Mouse (Mus musculus) neural tube, embryonic 11.5 days (tissue): ENCODE results near the gene Tnc. TPM values are rescaled to one million over a fixed set of nuclear protein-coding genes. Genes with fewer than 3 reads are reported as not detected.
"Not testable (repeated sequence)": the region's sequence is repeated elsewhere in the genome, so short reads cannot be mapped to it uniquely, and the experiment has no call there.

Experiments used
- ATAC-seq: fragments of 200-750 bp; cut with Nextera tagmentation; 2 replicates; pipeline ENCODE4 v1.8.0; 2017; ENCODE audit warnings: moderate number of reproducible peaks, mild to moderate bottlenecking, moderate TSS enrichment, moderate library complexity; ENCODE audit not compliant: insufficient read depth, low FRiP score, low TSS enrichment
- DNase-seq: peaks from one replicate; pipeline ENCODE4 v3.0.0-alpha.2; 2015; ENCODE audit warnings: low spot score
- H3K27ac ChIP-seq: fragments of 300-500 bp; sonication (generic); 2 replicates; pipeline ENCODE4 v1.5.1; 2014; ENCODE audit warnings: low read depth, mild to moderate bottlenecking, low read length
- H3K27me3 ChIP-seq: fragments of 300-500 bp; sonication (generic); 2 replicates; pipeline ENCODE4 v1.6.1; 2014; ENCODE audit warnings: mild to moderate bottlenecking, low read length, mixed read lengths; ENCODE audit not compliant: control insufficient read depth, insufficient read depth
- H3K36me3 ChIP-seq: fragments of 300-500 bp; sonication (generic); 2 replicates; pipeline ENCODE4 v1.6.1; 2014; ENCODE audit warnings: mild to moderate bottlenecking, low read length, moderate library complexity, mixed read lengths; ENCODE audit not compliant: control insufficient read depth, insufficient read depth
- H3K4me1 ChIP-seq: fragments of 300-500 bp; sonication (generic); 2 replicates; pipeline ENCODE4 v1.6.1; 2014; ENCODE audit warnings: low read length, mixed read lengths; ENCODE audit not compliant: control insufficient read depth, insufficient read depth
- H3K4me2 ChIP-seq: fragments of 300-500 bp; sonication (generic); 2 replicates; pipeline ENCODE4 v1.6.1; 2014; ENCODE audit warnings: low read depth, mild to moderate bottlenecking, moderate library complexity
- H3K4me3 ChIP-seq: fragments of 300-500 bp; sonication (generic); 2 replicates; pipeline ENCODE4 v1.5.1; 2014; ENCODE audit warnings: low read depth, low read length
- H3K9ac ChIP-seq: fragments of 300-500 bp; sonication (generic); 2 replicates; pipeline ENCODE4 v1.6.1; 2014; ENCODE audit warnings: mild to moderate bottlenecking, low read length
- H3K9me3 ChIP-seq: fragments of 300-500 bp; sonication (generic); 2 replicates; pipeline ENCODE4 v1.6.1; 2016; ENCODE audit warnings: low read length; ENCODE audit not compliant: control insufficient read depth
- WGBS: fragments of 180-500 bp; shearing (Covaris S2); extraction: QIAGEN DNeasy Blood & Tissue Kit; methylation state at CpG from one replicate; pipeline ENCODE4 v1.1.7; 2014; 5-methylcytosine and 5-hydroxymethylcytosine counted together
- polyA plus RNA-seq: library from polyadenylated mRNA; unstranded; fragments of >200 nt; fragmentation: Nextera tagmentation; extraction: Ambion mirVana; gene quantifications from 2 replicates; pipeline ENCODE4 v1.2.1, GENCODE M21; 2014

The Tnc gene
- polyA plus RNA-seq, 1 experiment from 2014 or later, result 7.2 TPM

- WGBS, result 94% methylated on average over 3 of the region's 3 CpGs
- ATAC-seq, result no peak
Observed at GRCm38 (mm10) chr4:63969891-63970290, 76.9 kb downstream of the Tnc start.

GRCm38 (mm10) chr4:63963410-63963809, 83.4 kb downstream of the Tnc start:
- H3K9me3 ChIP-seq, result no peaks in the 10 kb centered on the region
- H3K9ac ChIP-seq, result no peak overlapping the region
- no peaks in the 10 kb centered on the region for H3K36me3 ChIP-seq
- no peaks in the 10 kb centered on the region for H3K4me1 ChIP-seq
- ATAC-seq, result no peak
- H3K4me2 ChIP-seq, result no peak overlapping the region
- no peak for DNase-seq
- WGBS, result 50% methylated on average over 1 of the region's 1 CpGs
- H3K4me3 ChIP-seq, result no peak overlapping the region
- no peaks in the 10 kb centered on the region for H3K27me3 ChIP-seq
- no peak overlapping the region for H3K27ac ChIP-seq

More at GRCm38 (mm10) chr4:63969891-63970290, 76.9 kb downstream of the Tnc start:
- Histone ChIP-seq H3K4me3 (no peak overlapping the region), H3K27me3 (no peaks in the 10 kb centered on the region), H3K4me2 (no peak overlapping the region), H3K36me3 (no peaks in the 10 kb centered on the region), H3K9ac (no peak overlapping the region), H3K9me3 (no peaks in the 10 kb centered on the region), H3K4me1 (no peaks in the 10 kb centered on the region), H3K27ac (no peak overlapping the region)
- DNase-seq, result no peak

GRCm38 (mm10) chr4:63961858-63962468, 84.9 kb downstream of the Tnc start:
- Histone ChIP-seq H3K36me3 (no peaks in the 10 kb centered on the region), H3K27me3 (no peaks in the 10 kb centered on the region), H3K4me1 (no peaks in the 10 kb centered on the region), H3K4me2 (no peak overlapping the region), H3K27ac (no peak overlapping the region), H3K4me3 (no peak overlapping the region), H3K9ac (no peak overlapping the region), H3K9me3 (no peaks in the 10 kb centered on the region)
- WGBS, result 94% methylated on average over 5 of the region's 5 CpGs
- ATAC-seq (no peak), DNase-seq (no peak)

DNA sequence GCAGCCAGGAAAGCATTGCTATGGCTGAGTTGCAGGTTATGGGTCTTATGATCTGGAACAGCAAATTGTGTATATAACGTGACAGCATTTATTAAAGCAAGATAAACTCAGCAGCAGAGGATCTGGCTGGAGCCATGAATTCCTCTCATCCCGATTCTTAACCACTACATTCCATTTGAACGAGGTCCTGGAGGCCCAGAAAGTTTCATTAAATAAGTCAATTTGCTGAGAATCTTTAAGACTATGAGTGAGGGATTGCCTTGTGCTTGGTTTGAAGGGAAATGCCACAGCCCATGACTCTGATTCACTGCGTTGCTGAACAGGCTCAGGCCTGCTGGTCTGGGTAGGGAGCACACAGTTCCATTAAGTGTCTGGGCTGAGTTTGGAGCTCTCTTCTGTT, 88.2 kb downstream of the Tnc start:
- no peaks in the 10 kb centered on the region for H3K27me3 ChIP-seq
- no peak overlapping the region for H3K27ac ChIP-seq
- H3K9ac ChIP-seq, result no peak overlapping the region
- no peak overlapping the region for H3K4me3 ChIP-seq
- no peak overlapping the region for H3K4me2 ChIP-seq
- WGBS, result 89% methylated on average over 4 of the region's 4 CpGs
- H3K9me3 ChIP-seq, result no peaks in the 10 kb centered on the region
- ATAC-seq, result no peak
- no peaks in the 10 kb centered on the region for H3K36me3 ChIP-seq
- DNase-seq, result no peak
- H3K4me1 ChIP-seq, result no peaks in the 10 kb centered on the region

GRCm38 (mm10) chr4:63950054-63950453, 96.8 kb downstream of the Tnc start:
- ATAC-seq (no peak), DNase-seq (no peak)
- Histone ChIP-seq H3K27me3 (no peaks in the 10 kb centered on the region), H3K9ac (no peak overlapping the region), H3K4me3 (no peak overlapping the region), H3K9me3 (no peaks in the 10 kb centered on the region), H3K4me1 (no peaks in the 10 kb centered on the region), H3K4me2 (no peak overlapping the region), H3K27ac (no peak overlapping the region), H3K36me3 (no peaks in the 10 kb centered on the region)
- WGBS, result 87% methylated on average over 9 of the region's 9 CpGs

- not testable (repeated sequence) for H3K27ac ChIP-seq, H3K4me3 ChIP-seq, H3K4me2 ChIP-seq, H3K27me3 ChIP-seq, H3K36me3 ChIP-seq, H3K4me1 ChIP-seq, ATAC-seq, H3K9ac ChIP-seq, H3K9me3 ChIP-seq, DNase-seq
- WGBS, result 86% methylated on average over 5 of the region's 5 CpGs
Observed at GRCm38 (mm10) chr4:63948688-63949073, 98.1 kb downstream of the Tnc start.

DNA sequence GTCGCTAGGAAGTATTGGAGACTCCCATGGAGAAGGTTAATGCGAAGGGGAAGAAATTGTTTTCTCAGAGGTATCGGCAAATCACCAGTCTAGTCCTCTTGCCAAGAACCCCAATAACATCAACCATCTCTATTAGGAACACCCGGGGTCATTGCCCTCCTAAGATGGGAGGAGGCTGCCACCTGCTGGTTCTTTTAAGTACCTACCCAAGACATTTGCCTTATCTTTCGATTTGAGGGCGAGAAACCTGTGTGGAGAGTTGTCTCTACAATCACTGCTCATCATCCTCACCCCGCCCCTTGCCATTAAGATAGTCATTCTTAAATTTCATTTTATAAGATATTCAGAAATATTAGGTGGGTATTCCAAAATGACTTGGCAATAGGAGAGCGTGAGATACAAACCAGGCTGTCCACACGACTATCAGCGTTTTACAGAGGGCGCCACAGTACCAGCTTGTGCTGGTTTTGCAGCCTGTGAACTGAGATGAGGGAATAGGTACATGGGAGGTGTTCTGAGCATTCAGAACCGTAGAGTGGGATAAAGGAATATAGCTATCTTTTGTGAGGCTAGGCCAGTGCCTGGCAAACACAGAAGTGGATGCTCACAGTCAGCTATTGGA, 98.6 kb downstream of the Tnc start:
- H3K4me3 ChIP-seq, result no peak overlapping the region
- 44% methylated on average over 12 of the region's 12 CpGs for WGBS
- DNase-seq, result peak; percentile 59
- H3K9me3 ChIP-seq, result no peaks in the 10 kb centered on the region
- H3K4me2 ChIP-seq, result no peak overlapping the region
- no peak overlapping the region for H3K9ac ChIP-seq
- peak; percentile 72; the same call in 1 of the 2 replicates for ATAC-seq
- no peaks in the 10 kb centered on the region for H3K4me1 ChIP-seq
- no peaks in the 10 kb centered on the region for H3K27me3 ChIP-seq
- no peaks in the 10 kb centered on the region for H3K36me3 ChIP-seq
- no peak overlapping the region for H3K27ac ChIP-seq

GRCm38 (mm10) chr4:63943813-63944212, 103.0 kb downstream of the Tnc start:
- no peaks in the 10 kb centered on the region for H3K9me3 ChIP-seq
- H3K27ac ChIP-seq, result no peak overlapping the region
- ATAC-seq (no peak), DNase-seq (no peak)
- H3K4me2 ChIP-seq, result no peak overlapping the region
- H3K4me1 ChIP-seq, result no peaks in the 10 kb centered on the region
- WGBS, result 69% methylated on average over 5 of the region's 5 CpGs
- H3K9ac ChIP-seq, result no peak overlapping the region
- H3K27me3 ChIP-seq, result no peaks in the 10 kb centered on the region
- no peak overlapping the region for H3K4me3 ChIP-seq
- H3K36me3 ChIP-seq, result no peaks in the 10 kb centered on the region

DNA sequence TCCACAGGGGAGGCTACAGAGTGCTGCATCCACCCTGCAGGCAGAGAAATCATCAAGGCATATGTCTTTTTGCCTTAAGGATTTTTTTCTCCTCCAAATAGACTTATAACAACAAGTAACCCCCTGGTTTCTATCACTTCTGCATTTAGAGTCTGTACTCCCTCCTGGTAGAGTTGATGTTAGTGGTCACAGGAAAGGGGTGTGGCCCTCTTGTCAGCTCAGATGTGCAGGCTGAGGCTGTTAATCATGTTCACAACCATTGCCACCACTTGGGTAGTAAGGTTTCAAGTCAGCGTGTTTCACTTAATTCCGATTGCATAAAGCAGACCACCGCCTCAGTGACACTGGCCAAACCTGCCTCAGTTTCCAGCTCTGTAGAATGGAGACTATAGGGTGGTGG, 103.9 kb downstream of the Tnc start:
- ATAC-seq (no peak), DNase-seq (no peak)
- Histone ChIP-seq H3K27ac (no peak overlapping the region), H3K27me3 (no peaks in the 10 kb centered on the region), H3K4me2 (no peak overlapping the region), H3K9ac (no peak overlapping the region), H3K9me3 (no peaks in the 10 kb centered on the region), H3K36me3 (no peaks in the 10 kb centered on the region), H3K4me1 (no peaks in the 10 kb centered on the region), H3K4me3 (no peak overlapping the region)
- WGBS, result 89% methylated on average over 3 of the region's 3 CpGs
